Mouse (Mus musculus) limb, embryonic 13.5 days (tissue): Measurements from ENCODE around the gene Smok2b. TPM values are rescaled to one million over a fixed set of nuclear protein-coding genes. Genes with fewer than 3 reads are reported as not detected.
"Not testable (repeated sequence)": the region's sequence is repeated elsewhere in the genome, so short reads cannot be mapped to it uniquely, and the experiment has no call there.

ENCODE experiments used
- ATAC-seq: fragments of 200-750 bp; cut with Nextera tagmentation; 2 replicates; pipeline ENCODE4 v1.8.0; 2017; ENCODE audit warnings: low read depth, moderate number of reproducible peaks, moderate TSS enrichment; ENCODE audit not compliant: low FRiP score
- H3K27ac ChIP-seq: fragments of 300-500 bp; sonication (generic); 2 replicates; pipeline ENCODE4 v1.5.1; 2015; ENCODE audit warnings: inconsistent platforms, mild to moderate bottlenecking, moderate library complexity
- H3K27me3 ChIP-seq: fragments of 300-500 bp; sonication (generic); 2 replicates; pipeline ENCODE4 v1.6.1; 2015; ENCODE audit warnings: mild to moderate bottlenecking, inconsistent platforms
- H3K36me3 ChIP-seq: fragments of 300-500 bp; sonication (generic); 2 replicates; pipeline ENCODE4 v1.6.1; 2015; ENCODE audit warnings: inconsistent platforms, mild to moderate bottlenecking, moderate library complexity
- H3K4me1 ChIP-seq: fragments of 300-500 bp; sonication (generic); 2 replicates; pipeline ENCODE4 v1.6.1; 2015; ENCODE audit warnings: inconsistent platforms
- H3K4me2 ChIP-seq: fragments of 300-500 bp; sonication (generic); replicated peaks from 2 replicates; pipeline ENCODE4 v1.6.1; 2015; ENCODE audit warnings: inconsistent platforms, mild to moderate bottlenecking, moderate library complexity
- H3K4me3 ChIP-seq: fragments of 300-500 bp; sonication (generic); 2 replicates; pipeline ENCODE4 v1.5.1; 2015; ENCODE audit warnings: moderate library complexity, mild to moderate bottlenecking, inconsistent platforms
- H3K9ac ChIP-seq: fragments of 300-500 bp; sonication (generic); 2 replicates; pipeline ENCODE4 v1.6.1; 2015; ENCODE audit warnings: mild to moderate bottlenecking, inconsistent platforms
- H3K9me3 ChIP-seq: fragments of 300-500 bp; sonication (generic); 2 replicates; pipeline ENCODE4 v1.6.1; 2016; ENCODE audit warnings: inconsistent platforms
- WGBS: fragments of 180-500 bp; shearing (Covaris S2); methylation state at CpG from one replicate; pipeline ENCODE4 v1.1.7; 2015; 5-methylcytosine and 5-hydroxymethylcytosine counted together
- polyA plus RNA-seq: library from polyadenylated mRNA; unstranded; fragments of >200 nt; fragmentation: Nextera tagmentation; extraction: Ambion mirVana; gene quantifications from 2 replicates; pipeline ENCODE4 v1.2.1, GENCODE M21; 2015

Gene Smok2b
- polyA plus RNA-seq, result not detected in 2 replicates

DNA sequence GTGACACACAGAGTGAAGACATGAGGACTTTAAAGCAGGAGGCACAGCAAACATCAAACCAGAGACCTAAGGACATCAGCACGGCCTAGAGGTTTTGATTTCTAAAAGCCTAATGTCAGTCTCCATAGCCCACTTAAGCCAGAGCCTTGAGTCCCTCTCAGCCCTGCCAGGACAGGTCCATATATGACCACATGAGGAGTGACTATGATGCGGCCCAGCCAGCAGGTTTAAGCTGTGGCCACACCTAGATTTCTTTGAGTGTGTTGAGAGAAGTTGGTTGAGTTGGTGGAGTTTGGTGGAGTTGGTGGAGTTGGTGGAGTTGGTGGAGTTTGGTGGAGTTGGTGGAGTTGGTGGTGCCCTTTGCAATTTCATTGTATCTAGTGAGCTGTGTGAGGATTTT lies at the start of gene Smok2b:
Gene Smok2b (plus strand): TSS at position 301 of the 400 bp plus-strand sequence.
- peaks cover 85% of the 10 kb centered on the region for H3K9me3 ChIP-seq
- 78% methylated on average over 2 of the region's 2 CpGs for WGBS
- not testable (repeated sequence) for ATAC-seq, H3K9ac ChIP-seq, H3K27me3 ChIP-seq, H3K27ac ChIP-seq, H3K4me2 ChIP-seq, H3K36me3 ChIP-seq, H3K4me1 ChIP-seq, H3K4me3 ChIP-seq

DNA sequence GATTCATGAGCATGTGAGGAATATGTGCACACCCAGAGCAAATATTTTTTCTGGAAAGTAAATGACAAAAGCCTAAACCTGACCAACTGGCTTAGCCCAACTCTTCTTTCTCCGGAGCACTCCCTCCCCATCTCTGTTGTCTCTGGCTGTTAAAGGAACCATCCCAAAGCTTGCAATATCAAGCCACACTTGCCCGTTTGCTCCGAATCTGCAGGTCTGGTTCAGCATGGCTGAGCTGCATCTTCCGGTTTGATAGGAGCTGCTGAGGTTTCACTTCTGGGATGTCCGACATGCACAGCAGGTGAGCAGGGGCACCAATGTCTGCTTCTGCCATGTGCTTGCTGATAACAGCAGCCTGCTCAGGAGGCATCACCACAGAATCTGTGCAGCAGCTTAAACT lies 49.6 kb upstream of the Smok2b start:
- not testable (repeated sequence) for H3K9ac ChIP-seq, H3K27me3 ChIP-seq, H3K4me2 ChIP-seq, H3K27ac ChIP-seq, H3K4me1 ChIP-seq, H3K4me3 ChIP-seq, H3K36me3 ChIP-seq, ATAC-seq
- 90% methylated on average over 5 of the region's 5 CpGs for WGBS
- peaks cover 42% of the 10 kb centered on the region for H3K9me3 ChIP-seq

DNA sequence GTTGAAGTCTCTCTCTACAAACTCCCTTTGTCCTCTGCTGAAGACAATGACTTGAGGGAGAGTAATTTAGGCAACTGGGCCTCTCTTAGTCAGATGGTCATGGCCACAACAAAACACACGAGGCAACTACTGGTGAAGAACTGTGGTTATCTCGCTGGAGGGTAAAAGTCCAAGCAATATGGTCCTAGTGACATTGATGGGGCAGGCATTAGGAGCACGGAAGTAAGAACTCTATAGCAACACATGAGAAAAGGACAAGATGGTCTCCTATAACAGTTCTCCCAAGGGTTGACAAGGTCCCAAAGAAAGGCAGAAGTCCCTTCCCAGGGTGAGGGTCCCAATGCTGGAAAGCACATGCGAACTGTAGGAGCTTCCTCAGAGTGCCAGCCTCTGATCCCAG lies 47.3 kb upstream of the Smok2b start:
- H3K27ac ChIP-seq, ATAC-seq: not testable (repeated sequence)

DNA sequence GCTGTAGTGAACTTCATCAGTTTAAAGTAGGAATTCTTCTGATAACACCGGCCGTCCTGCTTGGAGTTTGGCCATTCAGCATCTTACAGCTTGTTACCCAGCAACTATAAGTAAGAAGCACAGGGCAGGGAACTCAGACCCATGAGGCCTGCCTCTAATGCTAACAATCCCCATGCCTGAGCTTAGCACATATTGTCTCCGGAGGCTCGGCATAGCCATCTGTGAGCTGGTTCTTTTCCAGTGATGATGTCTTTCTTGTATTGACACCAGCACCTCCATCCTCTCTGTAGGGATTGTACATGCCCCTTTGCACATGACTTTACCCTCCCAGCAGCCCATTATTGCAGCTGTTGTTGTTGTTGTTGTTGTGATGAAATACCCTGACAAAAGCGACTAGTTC lies 45.5 kb upstream of the Smok2b start:
- not testable (repeated sequence) for H3K36me3 ChIP-seq, H3K4me2 ChIP-seq, H3K4me1 ChIP-seq, ATAC-seq, H3K27ac ChIP-seq, H3K4me3 ChIP-seq, H3K9ac ChIP-seq, H3K27me3 ChIP-seq
- H3K9me3 ChIP-seq, result peaks cover 55% of the 10 kb centered on the region
- WGBS, result 87% methylated on average over 5 of the region's 5 CpGs

More for the DNA sequence above, 47.3 kb upstream of the Smok2b start:
- not testable (repeated sequence) for H3K27me3 ChIP-seq, H3K36me3 ChIP-seq, H3K9ac ChIP-seq, H3K4me1 ChIP-seq, H3K4me2 ChIP-seq, H3K4me3 ChIP-seq
- H3K9me3 ChIP-seq, result peaks cover 59% of the 10 kb centered on the region
- WGBS, result 81% methylated on average over 3 of the region's 4 CpGs

DNA sequence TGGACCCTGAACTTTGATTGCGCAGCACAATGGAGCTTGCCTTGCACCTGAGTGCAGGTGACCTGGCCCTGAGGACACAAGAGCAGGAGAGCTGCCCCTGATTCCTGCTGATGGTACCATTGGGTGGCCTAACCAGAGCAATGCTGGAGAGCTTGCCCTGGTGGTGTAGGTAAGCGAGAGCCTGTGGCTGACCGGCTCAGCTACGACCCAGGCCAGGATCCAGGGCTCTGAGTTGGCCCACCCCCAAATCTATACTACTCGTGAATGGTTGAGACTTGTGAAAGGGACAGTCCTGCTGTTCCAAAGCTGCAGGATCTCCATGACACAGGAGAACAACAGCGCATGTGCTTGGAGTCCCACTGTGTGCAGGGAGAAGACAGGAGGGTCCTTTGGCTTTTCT lies 43.5 kb upstream of the Smok2b start:
- H3K4me3 ChIP-seq, H3K27me3 ChIP-seq, H3K4me2 ChIP-seq, ATAC-seq, H3K4me1 ChIP-seq, H3K9ac ChIP-seq, H3K27ac ChIP-seq, H3K36me3 ChIP-seq: not testable (repeated sequence)
- 83% methylated on average over 6 of the region's 6 CpGs for WGBS
- H3K9me3 ChIP-seq, result peaks cover 50% of the 10 kb centered on the region

DNA sequence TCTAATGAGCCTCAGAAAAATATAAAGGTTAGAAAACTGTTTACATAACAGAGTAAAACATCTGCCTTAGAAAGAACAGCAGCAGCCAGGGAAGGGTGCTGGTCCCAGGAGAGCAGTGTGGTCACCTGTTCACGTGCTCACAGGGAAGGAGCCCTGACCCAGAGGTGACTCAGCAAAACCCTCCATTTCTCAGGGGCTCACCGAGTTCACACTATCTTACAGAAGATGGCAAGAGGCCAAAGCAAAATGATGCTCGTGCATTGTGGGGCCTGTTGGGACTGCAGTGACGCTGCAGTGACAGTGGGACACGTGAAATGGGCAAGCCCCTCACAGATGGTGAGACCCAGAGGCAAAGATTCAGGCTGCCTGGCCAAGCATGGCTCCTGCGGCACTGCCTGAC lies 42.4 kb upstream of the Smok2b start:
- H3K27ac ChIP-seq, H3K36me3 ChIP-seq, ATAC-seq, H3K4me1 ChIP-seq, H3K4me2 ChIP-seq, H3K27me3 ChIP-seq, H3K9ac ChIP-seq, H3K4me3 ChIP-seq: not testable (repeated sequence)
- H3K9me3 ChIP-seq, result peaks cover 54% of the 10 kb centered on the region
- 71% methylated on average over 6 of the region's 6 CpGs for WGBS

DNA sequence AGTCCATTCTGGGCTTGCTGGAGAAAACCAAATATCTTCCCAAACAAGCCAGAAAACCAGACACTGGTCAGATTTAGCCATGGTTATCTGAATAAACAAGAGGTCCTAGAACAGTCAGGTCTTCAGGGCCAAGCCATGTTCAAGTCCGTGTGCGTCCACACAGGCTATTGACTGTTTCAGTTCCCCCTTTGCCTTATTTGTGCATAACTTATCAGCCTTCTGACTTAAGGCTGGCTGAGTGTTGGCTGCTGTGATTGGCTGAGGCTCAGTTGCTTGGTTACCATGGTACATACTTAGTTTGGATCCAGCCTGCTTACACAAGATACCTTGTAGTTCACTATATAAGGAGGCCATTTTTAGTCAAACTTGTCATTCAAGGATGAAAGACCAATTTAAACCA lies 41.2 kb upstream of the Smok2b start:
- WGBS, result 83% methylated on average over 2 of the region's 2 CpGs

DNA sequence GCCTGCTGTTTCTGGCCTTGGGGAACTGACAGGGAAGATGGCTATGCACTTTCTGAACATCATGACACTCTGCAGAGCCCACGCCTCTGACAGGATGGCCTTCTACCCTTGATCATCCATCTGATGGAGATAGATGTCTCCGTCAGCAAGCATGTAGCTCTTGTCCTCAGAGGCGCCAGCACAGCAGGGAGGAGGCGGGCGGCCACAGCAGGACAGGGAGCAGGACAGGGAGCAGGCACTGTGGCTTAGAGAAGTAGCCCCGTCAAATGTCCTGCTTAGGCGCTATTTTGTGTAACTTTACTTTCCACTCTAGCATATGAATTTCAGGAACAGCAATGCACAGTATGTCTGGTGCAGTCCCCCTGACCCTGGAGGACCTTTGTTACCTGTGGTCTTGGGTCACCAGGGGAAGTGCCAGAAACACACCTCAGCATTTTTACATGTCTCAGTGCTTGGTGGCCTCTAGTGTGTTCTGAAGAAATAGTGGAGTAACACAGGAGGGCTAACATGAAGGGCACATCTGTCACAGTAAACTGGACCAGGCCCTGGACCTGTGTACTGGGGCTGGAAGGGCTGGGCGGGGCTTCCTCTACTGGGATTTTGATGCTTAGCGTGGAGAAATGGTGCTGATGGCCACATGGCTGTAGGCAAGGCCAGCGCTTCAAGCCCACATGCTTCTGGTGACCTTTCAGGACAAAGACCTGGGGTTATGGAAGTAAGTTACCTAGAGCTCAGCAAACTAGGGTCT lies 39.0 kb upstream of the Smok2b start:
- not testable (repeated sequence) for H3K36me3 ChIP-seq, H3K27me3 ChIP-seq, H3K27ac ChIP-seq, H3K4me1 ChIP-seq, H3K9ac ChIP-seq, H3K4me2 ChIP-seq, ATAC-seq, H3K4me3 ChIP-seq
- WGBS, result 83% methylated on average over 10 of the region's 10 CpGs
- peaks cover 62% of the 10 kb centered on the region for H3K9me3 ChIP-seq

More for the DNA sequence above, 41.2 kb upstream of the Smok2b start:
- H3K36me3 ChIP-seq, H3K4me1 ChIP-seq, H3K4me2 ChIP-seq, H3K27ac ChIP-seq, H3K4me3 ChIP-seq, H3K9ac ChIP-seq, ATAC-seq, H3K27me3 ChIP-seq: not testable (repeated sequence)
- peaks cover 60% of the 10 kb centered on the region for H3K9me3 ChIP-seq

DNA sequence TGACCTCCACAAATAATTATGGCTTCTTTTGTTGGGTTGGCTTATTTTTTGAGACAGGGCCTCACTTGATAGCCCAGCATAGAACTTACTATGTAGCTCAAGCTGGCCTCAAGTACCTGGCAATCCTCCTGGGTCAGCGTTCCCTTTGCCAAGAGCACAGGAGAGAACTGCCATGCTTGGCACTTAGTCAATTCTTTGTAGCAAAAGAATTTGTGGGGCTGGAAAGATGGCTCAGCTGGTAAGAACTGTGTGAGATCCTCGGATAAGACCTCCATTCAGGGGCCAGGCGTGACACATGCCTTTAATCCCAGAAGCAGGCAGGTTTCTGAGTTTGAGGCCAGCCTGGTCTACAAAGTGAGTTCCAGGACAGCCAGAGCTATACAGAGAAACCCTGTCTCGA lies 33.6 kb upstream of the Smok2b start:
- ATAC-seq, H3K36me3 ChIP-seq, H3K27me3 ChIP-seq, H3K9ac ChIP-seq, H3K27ac ChIP-seq, H3K4me2 ChIP-seq, H3K4me1 ChIP-seq, H3K4me3 ChIP-seq: not testable (repeated sequence)
- peaks cover 61% of the 10 kb centered on the region for H3K9me3 ChIP-seq
- WGBS, result 66% methylated on average over 4 of the region's 4 CpGs

DNA sequence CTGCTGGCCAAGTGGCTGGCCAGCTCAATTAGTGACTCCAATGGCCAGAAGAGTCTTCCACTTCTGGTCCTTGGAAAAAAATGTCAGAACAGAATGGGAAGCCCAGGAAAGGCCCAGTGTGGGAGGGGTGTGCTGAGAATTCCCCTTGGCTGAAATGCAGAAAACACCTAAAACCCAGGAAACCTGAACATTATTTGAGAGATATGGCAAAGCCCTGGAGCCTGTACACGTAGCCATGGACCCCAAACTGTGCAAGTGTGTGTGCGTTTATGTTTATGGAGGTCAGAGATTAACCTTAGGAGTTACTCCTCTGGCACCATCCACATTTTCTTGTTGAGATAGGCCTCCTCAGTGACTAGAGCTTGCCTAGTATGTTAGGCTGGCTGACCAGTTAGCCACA lies 31.2 kb upstream of the Smok2b start:
- 81% methylated on average over 2 of the region's 2 CpGs for WGBS
- H3K27ac ChIP-seq, H3K4me2 ChIP-seq, H3K9ac ChIP-seq, H3K27me3 ChIP-seq, H3K4me3 ChIP-seq, H3K36me3 ChIP-seq, ATAC-seq, H3K4me1 ChIP-seq: not testable (repeated sequence)
- H3K9me3 ChIP-seq, result peaks cover 49% of the 10 kb centered on the region

DNA sequence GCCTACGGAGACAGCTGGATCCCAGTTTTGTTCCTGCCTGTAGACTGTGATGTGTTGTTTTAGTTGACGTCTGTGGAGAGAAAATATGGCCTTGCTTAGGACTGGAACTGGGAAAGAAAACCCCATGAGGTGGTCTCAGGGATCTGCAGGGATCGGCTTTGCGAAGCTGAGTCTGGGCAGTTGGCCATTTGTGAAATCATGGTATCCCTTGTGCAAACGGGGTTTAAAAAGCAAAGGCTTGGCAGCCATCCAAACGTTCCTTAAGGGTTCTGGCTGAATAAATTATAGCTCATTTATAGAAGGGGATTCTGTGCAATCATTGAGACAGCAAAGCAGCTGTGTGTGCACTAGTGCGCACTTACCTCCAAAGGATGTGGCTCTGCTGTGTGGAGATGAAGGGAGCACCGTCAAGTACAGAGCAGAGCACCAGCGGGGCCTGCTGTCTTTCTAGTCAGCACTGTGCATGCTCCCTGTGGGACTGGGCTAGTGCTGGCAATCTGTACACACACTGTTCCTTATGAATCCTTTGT lies 30.1 kb upstream of the Smok2b start:
- H3K9ac ChIP-seq, H3K27me3 ChIP-seq, H3K4me2 ChIP-seq, H3K27ac ChIP-seq, H3K4me3 ChIP-seq, H3K36me3 ChIP-seq, H3K4me1 ChIP-seq: not testable (repeated sequence)
- 72% methylated on average over 8 of the region's 9 CpGs for WGBS
- ATAC-seq, result peak; percentile 76
- peaks cover 47% of the 10 kb centered on the region for H3K9me3 ChIP-seq

DNA sequence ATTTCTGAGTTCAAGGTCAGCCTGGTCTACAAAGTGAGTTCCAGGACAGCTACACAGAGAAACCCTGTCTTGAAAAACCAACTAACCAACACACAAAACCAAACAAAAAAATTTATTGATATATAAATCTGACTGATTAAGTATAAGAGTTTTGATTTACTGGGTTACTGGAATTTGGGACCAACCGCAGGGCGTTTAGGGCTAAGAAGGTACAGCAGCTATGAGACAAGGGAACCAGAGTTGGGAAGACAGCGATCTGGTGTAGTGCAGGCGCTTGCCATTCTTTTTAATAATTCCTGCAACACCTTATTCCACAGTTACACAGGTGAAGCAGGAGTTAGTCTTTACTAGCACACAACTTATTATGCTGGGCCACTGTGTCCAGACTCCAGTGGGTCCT lies 28.5 kb upstream of the Smok2b start:
- not testable (repeated sequence) for ATAC-seq

More for the DNA sequence above, 28.5 kb upstream of the Smok2b start:
- not testable (repeated sequence) for H3K4me2 ChIP-seq, H3K27ac ChIP-seq, H3K9ac ChIP-seq, H3K36me3 ChIP-seq, H3K27me3 ChIP-seq, H3K4me1 ChIP-seq, H3K4me3 ChIP-seq
- 88% methylated on average over 4 of the region's 4 CpGs for WGBS
- H3K9me3 ChIP-seq, result peaks cover 41% of the 10 kb centered on the region
